Mouse (Mus musculus) limb, embryonic 14.5 days (tissue): ENCODE measurements around the gene Faxc. TPM values are rescaled to one million over a fixed set of nuclear protein-coding genes. Genes with fewer than 3 reads are reported as not detected.

Experiments used
- ATAC-seq: fragments of 200-750 bp; cut with Nextera tagmentation; 2 replicates; pipeline ENCODE4 v1.8.0; 2017; ENCODE audit warnings: low read depth, moderate number of reproducible peaks, moderate TSS enrichment; ENCODE audit not compliant: low FRiP score
- DNase-seq: peaks from one replicate; pipeline ENCODE4 v3.0.0-alpha.2; 2015; ENCODE audit warnings: low spot score
- H3K27ac ChIP-seq: fragments of 300-500 bp; sonication (generic); replicated peaks from 2 replicates; pipeline ENCODE4 v1.5.1; 2014; ENCODE audit warnings: low read depth, mild to moderate bottlenecking, low read length, moderate library complexity, mixed read lengths
- H3K27me3 ChIP-seq: fragments of 300-500 bp; sonication (generic); 2 replicates; pipeline ENCODE4 v1.6.1; 2014; ENCODE audit warnings: low read length, mixed read lengths; ENCODE audit not compliant: control insufficient read depth, insufficient read depth
- H3K36me3 ChIP-seq: fragments of 300-500 bp; sonication (generic); 2 replicates; pipeline ENCODE4 v1.6.1; 2014; ENCODE audit warnings: mild to moderate bottlenecking, low read length, moderate library complexity, mixed read lengths; ENCODE audit not compliant: control insufficient read depth, insufficient read depth
- H3K4me1 ChIP-seq: fragments of 300-500 bp; sonication (generic); 2 replicates; pipeline ENCODE4 v1.6.1; 2014; ENCODE audit warnings: antibody characterized with exemption, low read length, mixed read lengths; ENCODE audit not compliant: control insufficient read depth, insufficient read depth
- H3K4me2 ChIP-seq: fragments of 300-500 bp; sonication (generic); replicated peaks from 2 replicates; pipeline ENCODE4 v1.6.1; 2014; ENCODE audit warnings: low read depth, mild to moderate bottlenecking, low read length, moderate library complexity; ENCODE audit not compliant: severe bottlenecking
- H3K4me3 ChIP-seq: fragments of 300-500 bp; sonication (generic); replicated peaks from 2 replicates; pipeline ENCODE4 v1.5.1; 2014; ENCODE audit warnings: low read length
- H3K9ac ChIP-seq: fragments of 300-500 bp; sonication (generic); 2 replicates; pipeline ENCODE4 v1.6.1; 2014; ENCODE audit warnings: mild to moderate bottlenecking, low read depth, low read length, moderate library complexity; ENCODE audit not compliant: severe bottlenecking
- H3K9me3 ChIP-seq: fragments of 300-500 bp; sonication (generic); 2 replicates; pipeline ENCODE4 v1.6.1; 2016; ENCODE audit warnings: low read length; ENCODE audit not compliant: control insufficient read depth
- POLR2A ChIP-seq: fragments of 200-500 bp; IDR thresholded peaks from 2 replicates; pipeline ENCODE4 v1.8.0; 2012; ENCODE audit warnings: inconsistent platforms, mild to moderate bottlenecking, moderate library complexity, borderline replicate concordance; ENCODE audit not compliant: insufficient read depth, insufficient read length; ENCODE audit errors: extremely low read depth
- WGBS: fragments of 180-500 bp; shearing (Covaris S2); extraction: QIAGEN DNeasy Blood & Tissue Kit; methylation state at CpG from one replicate; pipeline ENCODE4 v1.1.7; 2014; 5-methylcytosine and 5-hydroxymethylcytosine counted together
- polyA plus RNA-seq, 2 experiments: library from polyadenylated mRNA; depleted of rRNA in 1 of 2; stranded (reverse) in 1 of 2; unstranded in 1 of 2; fragments of >200 nt; fragmentation: Nextera tagmentation in 1 of 2; extraction: Ambion mirVana in 1 of 2; gene quantifications; 2 replicates each; pipeline versions ENCODE4 v1.2.1 to v1.2.3; 2012 to 2014

Gene Faxc
- polyA plus RNA-seq, 2 experiments, result 7.0 to 11.5 TPM

- no peak overlapping the region for H3K4me2 ChIP-seq
- ATAC-seq (no peak), DNase-seq (no peak)
- no peak for TF ChIP-seq POLR2A
- no peak overlapping the region for H3K4me3 ChIP-seq
- H3K9me3 ChIP-seq, result no peaks in the 10 kb centered on the region
- H3K27ac ChIP-seq, result no peak overlapping the region
- no peak overlapping the region for H3K9ac ChIP-seq
- WGBS, result 27% methylated on average over 1 of the region's 1 CpGs
- no peaks in the 10 kb centered on the region for H3K4me1 ChIP-seq
- peaks cover 9% of the 10 kb centered on the region for H3K36me3 ChIP-seq
- H3K27me3 ChIP-seq, result no peaks in the 10 kb centered on the region
Observed at GRCm38 (mm10) chr4:21971949-21972348, 40.8 kb downstream of the Faxc start.

GRCm38 (mm10) chr4:21974126-21974525, 43.0 kb downstream of the Faxc start:
- no peaks in the 10 kb centered on the region for H3K4me1 ChIP-seq
- no peak overlapping the region for H3K4me2 ChIP-seq

GRCm38 (mm10) chr4:21980471-21980870, 49.3 kb downstream of the Faxc start:
- DNase-seq (no peak), ATAC-seq (no peak)
- Histone ChIP-seq H3K9me3 (no peaks in the 10 kb centered on the region), H3K4me2 (no peak overlapping the region), H3K27ac (no peak overlapping the region), H3K4me1 (no peaks in the 10 kb centered on the region), H3K27me3 (no peaks in the 10 kb centered on the region), H3K36me3 (peaks cover 12% of the 10 kb centered on the region), H3K4me3 (no peak overlapping the region), H3K9ac (no peak overlapping the region)
- TF ChIP-seq POLR2A, result no peak
- 48% methylated on average over 4 of the region's 4 CpGs for WGBS

More at GRCm38 (mm10) chr4:21974126-21974525, 43.0 kb downstream of the Faxc start:
- ATAC-seq (no peak), DNase-seq (no peak)
- no peak overlapping the region for H3K9ac ChIP-seq
- H3K27ac ChIP-seq, result no peak overlapping the region
- peaks cover 9% of the 10 kb centered on the region for H3K36me3 ChIP-seq
- no peaks in the 10 kb centered on the region for H3K9me3 ChIP-seq
- 29% methylated on average over 3 of the region's 3 CpGs for WGBS
- no peak overlapping the region for H3K4me3 ChIP-seq
- no peak for TF ChIP-seq POLR2A
- no peaks in the 10 kb centered on the region for H3K27me3 ChIP-seq

GRCm38 (mm10) chr4:21982449-21982848, 51.3 kb downstream of the Faxc start:
- Histone ChIP-seq H3K4me1 (no peaks in the 10 kb centered on the region), H3K4me2 (no peak overlapping the region), H3K27me3 (no peaks in the 10 kb centered on the region), H3K9me3 (no peaks in the 10 kb centered on the region), H3K4me3 (no peak overlapping the region), H3K36me3 (peaks cover 8% of the 10 kb centered on the region; the same call in 1 of the 2 replicates), H3K27ac (no peak overlapping the region), H3K9ac (no peak overlapping the region)
- TF ChIP-seq POLR2A, result no peak
- DNase-seq (no peak), ATAC-seq (no peak)
- 95% methylated on average over 9 of the region's 9 CpGs for WGBS

GRCm38 (mm10) chr4:21986857-21987256, 55.7 kb downstream of the Faxc start:
- no peaks in the 10 kb centered on the region for H3K9me3 ChIP-seq
- H3K4me1 ChIP-seq, result no peaks in the 10 kb centered on the region
- no peak overlapping the region for H3K27ac ChIP-seq
- ATAC-seq (no peak), DNase-seq (no peak)
- no peak for TF ChIP-seq POLR2A
- no peaks in the 10 kb centered on the region for H3K27me3 ChIP-seq
- no peak overlapping the region for H3K9ac ChIP-seq
- WGBS, result 78% methylated on average over 8 of the region's 8 CpGs
- H3K4me2 ChIP-seq, result no peak overlapping the region
- H3K4me3 ChIP-seq, result no peak overlapping the region
- peaks cover 10% of the 10 kb centered on the region; the same call in 1 of the 2 replicates for H3K36me3 ChIP-seq

- Histone ChIP-seq H3K4me2 (no peak overlapping the region), H3K27ac (no peak overlapping the region), H3K27me3 (no peaks in the 10 kb centered on the region), H3K9me3 (no peaks in the 10 kb centered on the region), H3K36me3 (peaks cover 9% of the 10 kb centered on the region; the same call in 1 of the 2 replicates), H3K9ac (no peak overlapping the region), H3K4me1 (no peaks in the 10 kb centered on the region), H3K4me3 (no peak overlapping the region)
- no peak for TF ChIP-seq POLR2A
- DNase-seq (no peak), ATAC-seq (no peak)
- 91% methylated on average over 10 of the region's 10 CpGs for WGBS
Observed at GRCm38 (mm10) chr4:21987460-21987859, 56.3 kb downstream of the Faxc start.
